Mouse (Mus musculus) lung, postnatal 0 days (tissue): ENCODE measurements around the gene Pkn1. TPM values are rescaled to one million over a fixed set of nuclear protein-coding genes. Genes with fewer than 3 reads are reported as not detected.

Experiments
- ATAC-seq: fragments of 200-750 bp; cut with Nextera tagmentation; 2 replicates; pipeline ENCODE4 v1.8.0; 2017; ENCODE audit warnings: moderate library complexity
- DNase-seq: peaks from one replicate; pipeline ENCODE4 v3.0.0-alpha.2; 2016; ENCODE audit warnings: low spot score
- H3K27ac ChIP-seq: fragments of 300-500 bp; sonication (generic); 2 replicates; pipeline ENCODE4 v1.5.1; 2014; ENCODE audit warnings: antibody characterized with exemption, mild to moderate bottlenecking, low read length, mixed read lengths
- H3K27me3 ChIP-seq: fragments of 300-500 bp; sonication (generic); replicated peaks from 2 replicates; pipeline ENCODE4 v1.6.1; 2014; ENCODE audit warnings: low read length, mixed read lengths; ENCODE audit not compliant: insufficient read depth
- H3K36me3 ChIP-seq: fragments of 300-500 bp; sonication (generic); 2 replicates; pipeline ENCODE4 v1.6.1; 2014; ENCODE audit warnings: low read length, mixed read lengths; ENCODE audit not compliant: insufficient read depth
- H3K4me1 ChIP-seq: fragments of 300-500 bp; sonication (generic); 2 replicates; pipeline ENCODE4 v1.6.1; 2014; ENCODE audit warnings: antibody characterized with exemption, low read depth, low read length, mixed read lengths; ENCODE audit not compliant: insufficient read depth
- H3K4me2 ChIP-seq: fragments of 300-500 bp; sonication (generic); replicated peaks from 2 replicates; pipeline ENCODE4 v1.6.1; 2014; ENCODE audit warnings: low read depth, mild to moderate bottlenecking, low read length, moderate library complexity, mixed read lengths
- H3K4me3 ChIP-seq: fragments of 300-500 bp; sonication (generic); 2 replicates; pipeline ENCODE4 v1.5.1; 2014; ENCODE audit warnings: low read depth, low read length
- H3K9ac ChIP-seq: fragments of 300-500 bp; sonication (generic); replicated peaks from 2 replicates; pipeline ENCODE4 v1.6.1; 2014; ENCODE audit warnings: low read depth, mild to moderate bottlenecking
- H3K9me3 ChIP-seq: fragments of 300-500 bp; sonication (generic); 2 replicates; pipeline ENCODE4 v1.6.1; 2016; ENCODE audit warnings: low read length, mixed read lengths
- CTCF ChIP-seq: IDR thresholded peaks from 2 replicates; pipeline ENCODE4 v1.5.1; 2016; ENCODE audit warnings: antibody characterized with exemption, mild to moderate bottlenecking
- microRNA-seq: library from miRNA; unstranded; fragments of <30 nt; microRNA quantifications from one replicate; pipeline ENCODE4, GENCODE M21; 2016
- polyA plus RNA-seq: library from polyadenylated mRNA; unstranded; fragments of >200 nt; fragmentation: Nextera tagmentation; extraction: Ambion mirVana; gene quantifications from 2 replicates; pipeline ENCODE4 v1.2.1, GENCODE M21; 2015

The Pkn1 gene
- polyA plus RNA-seq, 1 experiment from 2014 or later: 32.2 TPM

GRCm38 (mm10) chr8:83616625-83617024, 82.4 kb downstream of the Pkn1 start:
- TF ChIP-seq CTCF: no peak
- Histone ChIP-seq H3K4me2 (no peak overlapping the region), H3K27ac (no peak overlapping the region), H3K4me3 (no peak overlapping the region), H3K9me3 (no peaks in the 10 kb centered on the region), H3K36me3 (peaks cover 12% of the 10 kb centered on the region), H3K27me3 (no peaks in the 10 kb centered on the region), H3K9ac (no peak overlapping the region), H3K4me1 (no peaks in the 10 kb centered on the region)
- no peak for ATAC-seq
- DNase-seq: no peak

Small RNA genes lying within 50 kb of the gene (microRNA-seq; reads per million reads assigned to microRNA genes)
- gene Mir1668: 1.5 reads per million

Other genes starting within 250 kb of the Pkn1 start
- gene Scoc, start 240.8 kb downstream of the Pkn1 start, polyA plus RNA-seq: 80.5 and 95.1 TPM in 2 replicates
- gene Olfr370, start 163.4 kb downstream of the Pkn1 start, polyA plus RNA-seq: not detected in 2 replicates
- gene Ndufb7, start 132.5 kb downstream of the Pkn1 start, polyA plus RNA-seq: 258 and 286 TPM in 2 replicates
- gene Tecr, start 91.2 kb downstream of the Pkn1 start, polyA plus RNA-seq: 273 and 293 TPM in 2 replicates
- 34.3 and 43.6 TPM in 2 replicates for gene Dnajb1, start 91.0 kb downstream of the Pkn1 start, polyA plus RNA-seq
- gene Gipc1, start 46.5 kb downstream of the Pkn1 start, polyA plus RNA-seq: 123 and 134 TPM in 2 replicates
- 1.3 and 1.4 TPM in 2 replicates for gene Ptger1, start 32.5 kb downstream of the Pkn1 start, polyA plus RNA-seq
- gene Ddx39, start 16.0 kb upstream of the Pkn1 start, polyA plus RNA-seq: 51.0 and 53.9 TPM in 2 replicates
- gene Adgre5, start 42.1 kb upstream of the Pkn1 start, polyA plus RNA-seq: 145 and 146 TPM in 2 replicates
- gene Adgrl1, start 200.9 kb upstream of the Pkn1 start, polyA plus RNA-seq: 11.4 and 14.3 TPM in 2 replicates